In genomic region chr7:92739956-92740355, GRCm38 (mm10) we compare ENCODE assay signal across 8 mouse cellular contexts. TPM values are rescaled to one million over a fixed set of nuclear protein-coding genes. Genes with fewer than 3 reads are reported as not detected.
DNase-seq lines count a peak whose midpoint lies in the region; ATAC-seq and TF ChIP-seq lines count a peak whose summit lies in the region.

No protein-coding gene starts in this region.

- WGBS in heart, embryonic 13.5 days: 42% methylated on average over 6 of the region's 6 CpGs
- WGBS in hindbrain, embryonic 12.5 days: 40% methylated on average over 6 of the region's 6 CpGs
- WGBS in midbrain, embryonic 13.5 days: 27% methylated on average over 6 of the region's 6 CpGs

- peaks cover 16% of the 10 kb centered on the region for H3K79me2 ChIP-seq in MEL (ENCODE audit: control insufficient read depth, insufficient read depth, low read length, poor library complexity)

- TF ChIP-seq POLR2A in MEL (IDR thresholded peaks at IDR 0.05; ENCODE audit: control insufficient read depth in 1 of 2, insufficient read depth in 1 of 2, low read depth in 1 of 2, low read length in 2 of 2, poor library complexity in 1 of 2): no peak

- no peak for ATAC-seq in heart, embryonic 13.5 days (ENCODE audit: extremely low read depth, insufficient number of reproducible peaks, low FRiP score, low TSS enrichment)
- no peak for ATAC-seq in hindbrain, embryonic 12.5 days (ENCODE audit: low FRiP score)
- no peak for ATAC-seq in midbrain, embryonic 13.5 days

- no peak for TF ChIP-seq RAD21 in MEL (IDR thresholded peaks at IDR 0.05; ENCODE audit: low read depth, low read length)

- TF ChIP-seq EP300 in MEL (IDR thresholded peaks at IDR 0.05; ENCODE audit: low read depth in 1 of 2, low read length in 2 of 2): no peak

- peaks cover 39% of the 10 kb centered on the region for H3K36me3 ChIP-seq in heart, embryonic 13.5 days
- H3K36me3 ChIP-seq in MEL (ENCODE audit: control insufficient read depth in 1 of 2, insufficient read depth in 2 of 2, low read length in 2 of 2): peaks cover 4 to 27% of the 10 kb centered on the region in 2 experiments
- 0 out of 2 replicates have a peak, but pooled peaks cover 10% of the 10 kb centered on the region for H3K36me3 ChIP-seq in hindbrain, embryonic 12.5 days
- H3K36me3 ChIP-seq in midbrain, embryonic 13.5 days: peaks cover 8% of the 10 kb centered on the region

- DNase-seq in heart, adult 8-10 months (ENCODE audit: low spot score): no peak
- no peak for DNase-seq in MEL (ENCODE audit: low read depth, low spot score)
- DNase-seq in gastrocnemius, postnatal 4 days (ENCODE audit: low spot score in 2 of 2): no peak
- no peak for DNase-seq in left cerebral cortex, adult 18-20 months (ENCODE audit: low spot score in 2 of 2)
- DNase-seq in retina, postnatal 1 day: no peak

- no peaks in the 10 kb centered on the region for H3K9me3 ChIP-seq in heart, embryonic 13.5 days
- no peaks in the 10 kb centered on the region for H3K9me3 ChIP-seq in MEL (replicated peaks; ENCODE audit: insufficient read depth, low read length)
- H3K9me3 ChIP-seq in hindbrain, embryonic 12.5 days (replicated peaks): no peaks in the 10 kb centered on the region
- H3K9me3 ChIP-seq in midbrain, embryonic 13.5 days: no peaks in the 10 kb centered on the region

- H3K27ac ChIP-seq in heart, embryonic 13.5 days (replicated peaks): 0 out of 2 replicates have a peak overlapping the region, but pooled peaks have one; percentile 89
- no peak overlapping the region for H3K27ac ChIP-seq in MEL (ENCODE audit: control insufficient read depth, low read depth, low read length)
- H3K27ac ChIP-seq in hindbrain, embryonic 12.5 days: 0 out of 2 replicates have a peak overlapping the region, but pooled peaks have one; percentile 18
- peak overlapping the region; percentile 51; the same call in 1 of the 2 replicates for H3K27ac ChIP-seq in midbrain, embryonic 13.5 days

- peak overlapping the region; percentile 84 for H3K4me2 ChIP-seq in heart, embryonic 13.5 days
- peak overlapping the region; percentile 63 for H3K4me2 ChIP-seq in hindbrain, embryonic 12.5 days (replicated peaks)
- peak overlapping the region; percentile 78 for H3K4me2 ChIP-seq in midbrain, embryonic 13.5 days (replicated peaks)

- H3K9ac ChIP-seq in heart, embryonic 13.5 days: peak overlapping the region; percentile 93
- peak overlapping the region; percentile 97 for H3K9ac ChIP-seq in MEL (ENCODE audit: control insufficient read depth, low read depth, low read length, poor library complexity, severe bottlenecking)
- H3K9ac ChIP-seq in hindbrain, embryonic 12.5 days: peak overlapping the region; percentile 94
- peak overlapping the region; percentile 96 for H3K9ac ChIP-seq in midbrain, embryonic 13.5 days (replicated peaks)

- H3K4me1 ChIP-seq in heart, embryonic 13.5 days: peaks cover 44% of the 10 kb centered on the region
- H3K4me1 ChIP-seq in MEL (ENCODE audit: control insufficient read depth in 1 of 2, insufficient read depth in 2 of 2, low read length in 2 of 2): peaks cover 2 to 14% of the 10 kb centered on the region in 2 experiments; a peak in 3 of 4 replicates
- H3K4me1 ChIP-seq in hindbrain, embryonic 12.5 days: peaks cover 29% of the 10 kb centered on the region
- H3K4me1 ChIP-seq in midbrain, embryonic 13.5 days (replicated peaks): peaks cover 54% of the 10 kb centered on the region

- no peaks in the 10 kb centered on the region; the same call in 1 of the 2 replicates for H3K27me3 ChIP-seq in heart, embryonic 13.5 days (replicated peaks)
- H3K27me3 ChIP-seq in MEL (ENCODE audit: control insufficient read depth in 1 of 2, insufficient read depth in 2 of 2, low read length in 2 of 2): no peaks in the 10 kb centered on the region
- H3K27me3 ChIP-seq in hindbrain, embryonic 12.5 days: no peaks in the 10 kb centered on the region
- H3K27me3 ChIP-seq in midbrain, embryonic 13.5 days: no peaks in the 10 kb centered on the region

- H3K4me3 ChIP-seq in heart, embryonic 13.5 days: peak overlapping the region; percentile 68
- peak overlapping the region; percentile 72 to 99 for H3K4me3 ChIP-seq in MEL (ENCODE audit: control insufficient read depth in 1 of 2, insufficient read depth in 1 of 2, low read depth in 2 of 2, low read length in 2 of 2)
- H3K4me3 ChIP-seq in hindbrain, embryonic 12.5 days: peak overlapping the region; percentile 76
- peak overlapping the region; percentile 77 for H3K4me3 ChIP-seq in midbrain, embryonic 13.5 days (replicated peaks)

- TF ChIP-seq CTCF in MEL (IDR thresholded peaks at IDR 0.05 in 2 of 3, conservative IDR thresholded peaks at IDR 0.05 in 1 of 3; ENCODE audit: control insufficient read depth in 1 of 3, insufficient read depth in 1 of 3, low read depth in 2 of 3, low read length in 3 of 3, poor library complexity in 1 of 3, severe bottlenecking in 1 of 3): no peak

TF ChIP-seq in MEL, 35 proteins besides CTCF, POLR2A, EP300 and RAD21:
- no peak for TF ChIP-seq POLR2AphosphoS2 (IDR thresholded peaks at IDR 0.05; ENCODE audit: low read length)
- TF ChIP-seq CHD1 (IDR thresholded peaks at IDR 0.05; ENCODE audit: low read depth, low read length): 0 out of 2 replicates have a peak, but pooled peaks have one; percentile 12

RNA-seq across cellular contexts. Expression of gene Rab30, which starts 1.4 kb away (rescaled TPM):
- 5.6 and 7.9 TPM in 2 replicates for polyA plus RNA-seq in heart, embryonic 13.5 days (2015; fragmentation: Nextera tagmentation; extraction: Ambion mirVana)
- 10 to 100 TPM in 3 of 4 experiments, 1 to 10 TPM in 1; 9.5 to 20.6 (median 11.9) TPM for total RNA-seq in heart, adult 8-10 months (2022)
- 0.62 and 1.3 TPM in 2 replicates for total RNA-seq in MEL (2012; rRNA removed)
- 1 to 10 TPM in 1 of 2 experiments, not detected in 1; 1.3 TPM for polyA plus RNA-seq in MEL (2012; ENCODE audit: insufficient read depth in 1 of 2, insufficient read length in 2 of 2, low read depth in 1 of 2, low replicate concordance in 2 of 2, missing spikeins in 1 of 2)
- 22.2 and 22.6 TPM in 2 replicates for polyA plus RNA-seq in hindbrain, embryonic 12.5 days (2016; fragmentation: Nextera tagmentation; extraction: Ambion mirVana)
- 21.6 and 22.4 TPM in 2 replicates for polyA plus RNA-seq in midbrain, embryonic 13.5 days (2015; fragmentation: Nextera tagmentation; extraction: Ambion mirVana)
- total RNA-seq in gastrocnemius, postnatal 4 days (2021): 10 to 100 TPM; 10.0 to 12.8 TPM
- total RNA-seq in left cerebral cortex, adult 18-20 months (2021): 10 to 100 TPM; 39.4 to 40.6 TPM
